Mouse (Mus musculus) olfactory bulb, adult 2 months (tissue): Measurements from ENCODE around the gene Syngr3.

Experiments
- CTCF ChIP-seq: fragments of 200-500 bp; IDR thresholded peaks from 2 replicates; pipeline ENCODE4 v1.5.1; 2012; ENCODE audit warnings: low read depth, mild to moderate bottlenecking, low read length, moderate library complexity; ENCODE audit not compliant: insufficient read depth
- POLR2A ChIP-seq: fragments of 200-500 bp; IDR thresholded peaks from 2 replicates; pipeline ENCODE4 v1.6.1; 2012; ENCODE audit warnings: mild to moderate bottlenecking, low read depth, low read length, moderate library complexity; ENCODE audit not compliant: insufficient read depth

- TF ChIP-seq CTCF (no peak), POLR2A (no peak)
Measured at GRCm38 (mm10) chr17:24671346-24671745, 18.4 kb downstream of the Syngr3 start.
